Mouse (Mus musculus) kidney, adult 2 months (tissue): ENCODE results near the gene Gmds. TPM values are rescaled to one million over a fixed set of nuclear protein-coding genes. Genes with fewer than 3 reads are reported as not detected.

ENCODE experiments used
- DNase-seq: peaks from one replicate; pipeline ENCODE4 v3.0.0; 2021
- H3K27ac ChIP-seq: fragments of 200-500 bp; 2 replicates; pipeline ENCODE4 v1.5.1; 2012; ENCODE audit warnings: low read depth, low read length, control low read depth, inconsistent platforms; ENCODE audit not compliant: insufficient read depth
- H3K27me3 ChIP-seq: fragments of 200-500 bp; replicated peaks from 2 replicates; pipeline ENCODE4 v1.6.1; 2012; ENCODE audit warnings: mild to moderate bottlenecking, moderate library complexity, low read length, inconsistent platforms; ENCODE audit not compliant: control insufficient read depth, insufficient read depth
- H3K36me3 ChIP-seq: fragments of 200-500 bp; 2 replicates; pipeline ENCODE4 v1.6.1; 2012; ENCODE audit warnings: mild to moderate bottlenecking, moderate library complexity, low read length, inconsistent platforms; ENCODE audit not compliant: control insufficient read depth, insufficient read depth
- H3K4me1 ChIP-seq: fragments of 200-500 bp; 2 replicates; pipeline ENCODE4 v1.6.1; 2011; ENCODE audit warnings: low read length; ENCODE audit not compliant: control insufficient read depth, insufficient read depth
- H3K4me3 ChIP-seq: fragments of 200-500 bp; 2 replicates; pipeline ENCODE4 v1.5.1; 2011; ENCODE audit warnings: mild to moderate bottlenecking, low read depth, low read length, control low read depth; ENCODE audit not compliant: insufficient read depth
- CTCF ChIP-seq: fragments of 200-500 bp; conservative IDR thresholded peaks from 2 replicates; pipeline ENCODE4 v1.5.1; 2011; ENCODE audit warnings: low read depth, mild to moderate bottlenecking, control low read depth, low read length, moderate library complexity, mixed read lengths; ENCODE audit not compliant: insufficient read depth, insufficient read length
- POLR2A ChIP-seq: fragments of 200-500 bp; IDR thresholded peaks from one replicate; pipeline ENCODE4 v1.6.1; 2011; ENCODE audit warnings: low read depth, low read length, control low read depth
- WGBS: fragments of 180-500 bp; shearing (Covaris S2); methylation state at CpG from one replicate; pipeline ENCODE4 v1.1.7; 2018; 5-methylcytosine and 5-hydroxymethylcytosine counted together
- polyA plus RNA-seq: library from polyadenylated mRNA; depleted of rRNA; stranded (reverse); fragments of >200 nt; gene quantifications from 2 replicates; pipeline ENCODE4 v1.2.3, GENCODE M21; 2012

Gene Gmds
- polyA plus RNA-seq, 1 experiment: 15.7 TPM

DNA sequence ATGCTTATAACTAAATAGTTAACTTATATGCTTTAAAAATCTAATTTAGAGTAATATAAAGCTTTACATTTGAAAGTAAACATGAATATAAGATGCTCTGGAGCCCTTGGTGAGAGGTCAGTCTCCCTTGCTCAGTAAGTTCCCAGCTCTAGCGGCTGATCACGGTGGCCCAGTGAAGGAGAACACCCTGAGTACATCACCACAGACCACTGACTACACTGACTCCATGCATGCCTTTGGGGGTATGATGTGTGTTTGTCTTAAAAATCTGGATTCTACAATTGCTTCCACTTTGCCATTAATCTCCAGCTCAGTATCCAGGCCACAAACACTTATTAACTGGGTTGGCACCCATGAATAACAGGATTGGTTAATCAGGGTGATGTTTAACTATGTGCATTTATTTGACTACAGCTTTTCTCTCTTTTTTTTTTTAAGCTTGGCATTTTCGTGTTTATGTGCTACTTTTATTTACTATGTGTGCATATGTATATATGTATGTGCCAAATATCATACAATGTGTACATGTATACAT, 393.8 kb downstream of the Gmds start:
- H3K4me1 ChIP-seq: peaks cover 3% of the 10 kb centered on the region; the same call in 1 of the 2 replicates
- no peak overlapping the region for H3K4me3 ChIP-seq
- TF ChIP-seq CTCF (no peak), POLR2A (no peak)
- 57% methylated on average over 3 of the region's 3 CpGs for WGBS
- no peaks in the 10 kb centered on the region for H3K27me3 ChIP-seq
- no peak overlapping the region for H3K27ac ChIP-seq
- peak; percentile 57 for DNase-seq
- no peaks in the 10 kb centered on the region for H3K36me3 ChIP-seq

DNA sequence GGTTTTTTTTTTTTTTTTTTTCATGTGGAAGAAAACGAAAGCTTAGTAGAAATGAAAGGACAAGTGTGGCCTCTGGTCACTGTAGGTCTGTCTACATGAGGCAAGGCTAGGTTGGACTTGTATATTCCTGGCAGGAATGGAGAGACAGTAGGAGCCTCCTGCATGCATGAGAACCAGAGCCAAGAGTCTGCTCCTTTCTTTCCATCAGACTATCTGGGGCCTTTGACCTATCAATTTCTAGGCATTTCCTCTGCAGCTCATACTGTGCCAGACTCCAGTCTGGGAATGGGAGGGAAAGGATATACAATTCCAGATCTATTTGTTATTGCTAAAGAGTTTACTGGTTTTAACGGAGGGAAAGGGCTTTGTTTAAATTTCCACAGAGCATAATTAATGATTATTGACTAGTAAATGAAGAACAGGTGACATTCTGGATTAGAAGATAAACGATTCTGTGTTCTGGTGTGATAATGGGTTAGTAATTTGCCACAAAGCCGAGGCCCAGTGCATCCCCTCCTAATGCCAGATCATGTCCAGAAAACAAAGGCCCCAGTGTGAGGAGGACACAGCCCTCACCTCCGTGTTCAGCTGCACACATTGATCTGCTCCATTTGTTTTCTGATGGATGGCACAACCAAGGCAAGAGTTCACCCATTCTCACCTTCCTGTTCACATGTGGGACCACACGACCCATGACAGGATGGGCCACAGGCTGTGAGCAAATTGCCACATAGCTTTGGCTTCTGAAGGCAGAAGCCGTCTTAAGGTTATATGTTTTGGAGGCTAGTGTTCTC, 394.9 kb downstream of the Gmds start:
- no peak for DNase-seq
- Histone ChIP-seq H3K27ac (no peak overlapping the region), H3K27me3 (no peaks in the 10 kb centered on the region), H3K4me1 (peaks cover 3% of the 10 kb centered on the region; the same call in 1 of the 2 replicates), H3K4me3 (no peak overlapping the region), H3K36me3 (no peaks in the 10 kb centered on the region)
- no peak for TF ChIP-seq CTCF
- no peak for TF ChIP-seq POLR2A
- 43% methylated on average over 7 of the region's 7 CpGs for WGBS

DNA sequence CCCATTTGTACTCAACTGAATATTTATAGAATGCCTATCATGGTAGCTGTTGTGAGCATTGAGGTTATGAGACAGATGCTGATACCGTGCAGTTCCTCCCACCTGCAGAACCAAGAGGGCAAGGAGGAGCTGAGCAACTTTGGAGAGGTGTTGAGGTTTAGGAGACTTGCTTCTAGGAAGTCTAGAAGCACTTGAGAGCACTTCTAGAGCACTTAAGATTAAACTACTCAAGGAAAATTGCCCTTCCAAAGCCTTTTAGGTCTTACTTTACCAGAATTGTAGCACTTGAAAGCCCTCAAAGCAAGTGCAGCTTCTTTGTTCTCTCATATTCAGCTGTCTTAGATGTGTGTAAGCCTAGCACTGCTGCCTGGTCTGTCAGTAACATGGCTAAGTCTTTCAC, 409.2 kb downstream of the Gmds start:
- TF ChIP-seq CTCF: no peak
- TF ChIP-seq POLR2A: no peak
- H3K27ac ChIP-seq: no peak overlapping the region
- no peak overlapping the region for H3K4me3 ChIP-seq
- no peaks in the 10 kb centered on the region for H3K27me3 ChIP-seq
- no peaks in the 10 kb centered on the region for H3K36me3 ChIP-seq
- no peak for DNase-seq
- H3K4me1 ChIP-seq: no peaks in the 10 kb centered on the region
- 97% methylated on average over 1 of the region's 1 CpGs for WGBS

DNA sequence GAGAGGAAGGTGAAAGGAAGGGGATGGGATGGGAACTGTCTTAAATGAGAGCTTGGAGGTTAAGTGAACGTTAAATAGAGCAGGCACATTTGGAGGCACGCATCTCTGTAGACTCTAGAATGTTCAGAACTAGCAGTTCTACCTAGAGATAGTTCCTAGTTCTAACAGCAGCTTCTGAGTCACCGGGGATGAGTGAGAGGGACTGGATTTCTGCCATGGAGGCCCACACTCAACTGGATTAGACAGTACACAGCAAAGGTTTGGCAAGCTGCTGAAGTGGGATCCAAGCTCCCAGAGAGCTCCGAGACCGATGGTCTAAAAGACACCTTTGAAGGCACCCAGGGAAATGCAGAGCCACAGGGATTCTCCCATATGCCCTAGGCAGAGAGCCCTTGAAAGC, 411.9 kb downstream of the Gmds start:
- 85% methylated on average over 5 of the region's 5 CpGs for WGBS
- H3K27me3 ChIP-seq: no peaks in the 10 kb centered on the region
- no peaks in the 10 kb centered on the region for H3K4me1 ChIP-seq
- TF ChIP-seq CTCF (no peak), POLR2A (no peak)
- no peak overlapping the region for H3K4me3 ChIP-seq
- no peak overlapping the region for H3K27ac ChIP-seq
- DNase-seq: no peak
- H3K36me3 ChIP-seq: no peaks in the 10 kb centered on the region

DNA sequence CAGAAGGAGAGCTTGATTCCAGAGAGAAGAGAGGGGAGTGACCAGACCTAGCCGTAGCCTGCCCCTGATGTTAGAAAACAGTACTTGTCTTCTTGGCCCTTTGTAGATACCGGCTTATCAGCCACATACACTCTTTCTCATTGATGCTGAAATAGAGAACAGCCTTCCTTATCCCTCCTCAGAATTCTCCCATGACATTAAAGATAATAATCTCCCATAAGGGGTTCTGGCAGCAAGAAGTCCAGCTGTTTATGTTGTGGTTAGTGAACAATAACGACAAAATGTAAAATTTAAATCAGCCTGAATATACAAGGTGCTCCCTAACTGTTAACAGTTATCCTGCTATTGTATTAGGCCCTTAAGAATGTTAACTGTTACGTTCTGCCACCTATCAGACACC, 414.0 kb downstream of the Gmds start:
- no peak for DNase-seq
- 88% methylated on average over 4 of the region's 4 CpGs for WGBS
- Histone ChIP-seq H3K4me3 (no peak overlapping the region), H3K36me3 (no peaks in the 10 kb centered on the region), H3K27me3 (no peaks in the 10 kb centered on the region), H3K4me1 (no peaks in the 10 kb centered on the region), H3K27ac (no peak overlapping the region)
- TF ChIP-seq CTCF: no peak
- no peak for TF ChIP-seq POLR2A

DNA sequence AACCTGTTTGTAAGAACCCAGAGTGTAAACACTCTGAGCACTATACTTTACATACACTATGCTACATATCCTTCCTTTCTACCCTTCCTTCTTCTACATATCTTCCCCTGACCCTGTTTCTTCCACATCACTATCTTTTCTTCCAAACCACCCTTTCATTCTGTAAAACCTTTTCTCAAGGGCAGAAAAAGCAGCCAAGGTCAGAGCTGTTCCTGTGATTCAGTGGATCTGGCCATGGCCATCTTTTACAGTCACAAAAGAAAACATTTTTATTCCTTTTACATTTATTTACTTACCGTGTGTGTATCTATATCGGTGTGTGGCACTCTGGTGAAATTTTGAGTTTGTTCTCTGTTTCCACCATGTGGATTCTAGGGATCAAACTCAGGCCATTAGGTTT, 418.8 kb downstream of the Gmds start:
- 87% methylated on average over 2 of the region's 2 CpGs for WGBS
- Histone ChIP-seq H3K4me3 (no peak overlapping the region), H3K36me3 (no peaks in the 10 kb centered on the region), H3K27ac (no peak overlapping the region), H3K4me1 (no peaks in the 10 kb centered on the region), H3K27me3 (no peaks in the 10 kb centered on the region)
- TF ChIP-seq CTCF (no peak), POLR2A (no peak)
- DNase-seq: no peak

DNA sequence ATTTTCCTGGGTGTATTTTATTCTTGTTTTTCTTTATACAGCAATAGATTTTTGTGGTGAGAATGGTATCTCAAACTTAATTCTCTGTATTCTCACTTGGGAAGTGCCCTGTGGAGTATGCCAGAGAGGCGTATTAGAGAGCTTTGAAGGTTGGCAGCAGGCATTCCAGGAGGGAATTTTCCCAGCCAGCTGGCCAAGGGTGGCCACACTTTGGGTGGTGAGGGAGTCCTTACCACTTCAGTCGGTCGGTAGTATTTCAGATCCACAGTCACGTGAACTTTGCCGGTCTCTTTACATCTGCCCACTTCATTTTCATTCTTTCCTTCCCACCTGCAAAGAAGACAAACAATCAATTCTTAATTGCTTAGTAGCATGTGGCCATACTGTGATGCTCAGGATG, 421.2 kb downstream of the Gmds start:
- Histone ChIP-seq H3K4me1 (no peaks in the 10 kb centered on the region), H3K27ac (no peak overlapping the region), H3K36me3 (no peaks in the 10 kb centered on the region), H3K4me3 (no peak overlapping the region), H3K27me3 (no peaks in the 10 kb centered on the region)
- TF ChIP-seq CTCF (no peak), POLR2A (no peak)
- 82% methylated on average over 5 of the region's 5 CpGs for WGBS
- no peak for DNase-seq
